Mouse (Mus musculus): Measurements from ENCODE around the gene Hoxa9.

- TF ChIP-seq CTCF (IDR thresholded peaks at IDR 0.05; ENCODE audit: low read depth, low read length) (no peak), POLR2A (IDR thresholded peaks at IDR 0.05; ENCODE audit: extremely low read depth, insufficient read depth, low read length) (no peak)
Observed at GRCm38 (mm10) chr6:52236806-52237205, 5.9 kb upstream of the Hoxa9 start.

Data from liver, adult 2 months (tissue).